Mouse (Mus musculus): ENCODE results near the gene Rgs3. TPM values are rescaled to one million over a fixed set of nuclear protein-coding genes. Genes with fewer than 3 reads are reported as not detected.

The Rgs3 gene
- total RNA-seq, 2 experiments from 2014 or later: 27.9 to 31.2 TPM

DNA sequence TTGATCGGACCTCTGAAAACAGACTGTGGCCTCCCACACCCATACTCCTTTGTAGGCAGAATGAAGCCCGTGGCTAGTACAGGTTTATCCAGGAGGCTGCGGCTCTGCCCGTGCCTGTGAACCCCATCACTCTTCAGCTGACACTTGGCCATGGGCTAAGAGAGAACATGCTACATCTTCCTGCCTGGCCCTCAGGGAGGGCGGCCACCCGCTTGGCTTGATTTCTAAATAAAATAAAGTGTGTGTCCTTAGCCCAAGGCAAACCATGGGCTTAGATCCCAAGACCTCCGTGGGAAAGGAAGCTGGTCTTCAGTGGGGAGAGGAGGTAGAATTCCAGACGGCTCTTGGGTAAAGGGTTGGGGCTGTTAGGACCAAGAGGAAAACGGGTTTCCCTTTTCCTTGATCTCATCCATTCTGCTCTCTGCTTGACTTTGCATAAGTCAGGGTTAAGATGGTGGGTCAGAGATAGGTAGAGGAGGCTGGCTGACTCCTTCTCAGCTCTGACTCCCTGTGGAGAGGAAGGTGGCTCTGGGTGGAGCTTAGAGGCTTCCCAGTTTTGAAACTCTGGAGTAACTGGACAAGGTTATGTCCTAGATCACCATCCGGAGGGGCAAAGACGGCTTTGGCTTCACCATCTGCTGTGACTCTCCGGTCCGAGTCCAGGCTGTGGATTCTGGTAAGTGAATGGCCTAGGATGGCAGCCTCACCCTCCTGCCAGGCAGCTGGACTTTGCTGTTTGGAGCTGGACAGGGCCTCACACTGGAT is 63.8 kb downstream of the Rgs3 start:
- DNase-seq (ENCODE audit: low spot score): no peak
- intact Hi-C loops (cut with DNase I): loop anchor here (2.0 to 5.0 kb wide), 2 partner anchors 17 to 74 kb away; no protein-coding TSS in a partner anchor

DNA sequence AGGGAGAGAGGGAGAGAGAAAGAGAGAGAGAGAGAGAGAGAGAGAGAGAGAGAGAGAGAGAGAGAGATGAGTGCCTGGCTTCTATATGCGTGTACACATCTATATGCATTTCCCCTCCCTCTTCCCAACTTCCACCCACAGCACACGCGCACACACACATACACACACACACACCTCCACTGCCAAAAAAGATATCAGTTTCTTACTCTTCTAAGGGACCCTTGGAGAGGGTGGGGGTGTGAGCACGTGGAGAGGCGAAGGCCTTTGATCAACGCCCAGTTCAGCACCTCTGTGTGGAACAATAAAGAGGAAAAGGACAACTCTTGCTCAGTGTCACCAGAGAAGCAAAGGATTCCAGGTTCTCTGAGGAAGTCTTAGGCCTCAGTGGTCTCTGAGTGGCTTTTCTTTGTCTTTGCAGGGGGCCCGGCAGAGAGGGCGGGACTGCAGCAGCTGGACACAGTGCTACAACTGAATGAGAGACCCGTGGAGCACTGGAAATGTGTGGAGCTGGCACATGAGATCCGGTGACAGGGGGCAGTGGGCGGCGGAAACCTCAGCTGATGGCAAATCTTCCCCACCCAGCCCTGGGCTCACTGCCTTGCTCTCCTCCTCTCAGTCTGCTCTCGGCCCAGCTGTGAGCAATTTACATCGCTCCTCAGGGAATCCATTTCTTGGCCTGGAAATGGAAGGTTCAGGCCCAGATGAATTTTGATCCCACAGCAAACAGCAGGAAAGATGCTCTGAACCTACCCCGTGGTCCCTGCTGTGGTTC is 65.2 kb downstream of the Rgs3 start:
- DNase-seq (ENCODE audit: low spot score): no peak
- intact Hi-C loops (cut with DNase I): loop anchor here (5.0 kb wide), 1 partner anchor 72 kb away; no protein-coding TSS in a partner anchor

DNA sequence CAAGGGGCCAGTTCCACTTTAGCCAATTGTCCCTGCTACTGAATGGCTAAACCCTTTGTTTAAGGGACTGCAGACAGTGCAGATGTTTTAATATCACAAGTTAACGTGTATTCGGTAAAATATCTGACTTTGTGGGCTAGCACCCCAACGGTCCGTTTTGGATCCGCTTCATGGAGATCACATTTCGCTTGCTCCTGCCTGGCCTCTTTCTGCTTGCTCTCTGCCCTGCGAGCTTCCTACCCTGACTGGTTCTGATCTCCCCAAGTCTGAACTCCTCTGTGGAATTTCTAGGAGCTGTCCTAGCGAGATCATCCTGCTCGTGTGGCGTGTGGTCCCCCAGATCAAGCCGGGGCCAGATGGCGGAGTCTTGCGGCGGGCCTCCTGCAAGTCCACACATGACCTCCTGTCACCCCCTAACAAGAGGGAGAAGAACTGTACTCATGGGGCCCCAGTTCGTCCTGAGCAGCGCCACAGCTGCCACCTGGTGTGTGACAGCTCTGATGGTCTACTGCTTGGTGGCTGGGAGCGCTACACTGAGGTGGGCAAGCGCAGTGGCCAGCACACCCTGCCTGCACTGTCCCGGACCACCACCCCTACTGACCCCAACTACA is 65.9 kb downstream of the Rgs3 start:
- intact Hi-C loops (cut with DNase I): no loop called here
- no peak for DNase-seq (ENCODE audit: low spot score)

DNA sequence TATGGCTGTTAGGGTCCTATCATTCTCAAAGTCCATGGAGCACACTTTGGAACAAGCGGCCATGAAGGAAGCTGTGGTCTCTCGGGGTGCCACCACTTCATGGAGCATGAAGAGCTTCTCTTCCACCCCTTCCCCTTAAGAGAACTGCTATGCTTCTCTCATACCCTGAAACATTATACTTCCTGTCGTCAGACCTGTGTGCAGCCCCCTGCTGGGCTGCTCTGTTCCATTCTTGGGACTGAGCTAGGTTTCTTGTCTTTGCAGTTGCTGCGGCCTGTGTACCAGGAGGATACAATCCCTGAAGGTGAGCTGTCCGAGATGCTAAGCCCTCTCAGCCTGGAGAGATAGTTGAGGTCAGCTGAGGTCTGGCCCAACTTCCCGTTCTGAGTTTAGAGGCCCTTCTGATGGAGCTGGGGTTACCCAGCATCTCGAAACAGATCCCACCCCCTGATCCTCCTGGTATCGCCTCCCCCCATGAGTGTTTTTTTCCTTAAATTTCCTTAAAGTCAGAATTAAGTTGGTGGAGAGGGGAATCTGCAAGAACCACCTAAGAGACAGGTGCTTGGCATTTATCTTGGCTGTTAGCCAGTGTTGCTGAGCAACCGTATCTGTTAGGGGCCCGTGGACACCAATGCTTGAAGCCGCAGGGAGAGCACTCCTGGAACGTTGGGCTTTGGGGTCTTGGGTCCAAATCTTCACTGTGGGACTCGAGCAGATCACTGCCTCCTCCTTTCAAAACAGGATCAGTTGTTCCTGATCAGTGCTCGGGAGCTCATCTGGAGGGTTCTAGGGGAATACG is 66.8 kb downstream of the Rgs3 start:
- DNase-seq (ENCODE audit: low spot score): no peak
- intact Hi-C loops (cut with DNase I): no loop called here

DNA sequence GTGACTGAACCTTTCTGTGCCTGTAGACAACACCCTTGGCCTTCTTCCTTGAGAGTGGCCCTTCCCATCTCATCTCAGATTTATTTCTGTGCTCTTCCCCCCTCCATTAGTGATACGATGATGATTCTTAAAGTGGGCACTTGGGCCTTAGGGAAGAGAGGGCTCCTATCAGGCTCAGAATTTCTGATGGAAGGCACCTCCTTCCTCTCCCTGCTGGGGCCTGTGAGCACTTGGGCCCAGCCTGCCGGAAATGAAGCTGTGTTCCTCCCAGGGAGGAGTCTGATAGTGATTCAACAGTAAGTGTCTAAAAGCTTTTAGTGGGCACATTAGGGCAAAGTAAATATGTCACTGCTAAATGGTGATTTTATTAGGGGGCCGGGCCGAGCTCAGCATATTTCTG is 67.7 kb downstream of the Rgs3 start:
- DNase-seq (ENCODE audit: low spot score): no peak
- intact Hi-C loops (cut with DNase I): no loop called here

DNA sequence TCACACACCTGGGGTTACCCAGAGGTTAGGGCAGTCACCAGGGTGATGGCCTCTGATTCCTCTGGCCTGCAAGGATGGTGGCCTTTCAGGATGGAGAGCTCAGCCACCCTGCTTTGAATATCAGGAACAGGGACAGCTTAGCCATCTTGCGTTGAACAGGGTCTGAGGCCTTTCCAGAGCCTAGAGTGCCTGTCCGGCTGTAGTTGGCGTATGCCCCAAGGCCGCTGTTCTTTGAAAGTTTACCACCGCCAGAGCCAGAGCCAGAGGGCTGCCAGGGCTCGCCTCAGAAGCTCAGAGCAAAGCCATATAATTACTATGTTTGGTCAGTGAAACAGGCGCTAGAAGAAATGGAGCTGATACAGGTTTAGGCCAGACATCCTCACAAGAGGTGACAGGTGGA is 68.9 kb downstream of the Rgs3 start:
- no peak for DNase-seq (ENCODE audit: low spot score)
- intact Hi-C loops (cut with DNase I): no loop called here

DNA sequence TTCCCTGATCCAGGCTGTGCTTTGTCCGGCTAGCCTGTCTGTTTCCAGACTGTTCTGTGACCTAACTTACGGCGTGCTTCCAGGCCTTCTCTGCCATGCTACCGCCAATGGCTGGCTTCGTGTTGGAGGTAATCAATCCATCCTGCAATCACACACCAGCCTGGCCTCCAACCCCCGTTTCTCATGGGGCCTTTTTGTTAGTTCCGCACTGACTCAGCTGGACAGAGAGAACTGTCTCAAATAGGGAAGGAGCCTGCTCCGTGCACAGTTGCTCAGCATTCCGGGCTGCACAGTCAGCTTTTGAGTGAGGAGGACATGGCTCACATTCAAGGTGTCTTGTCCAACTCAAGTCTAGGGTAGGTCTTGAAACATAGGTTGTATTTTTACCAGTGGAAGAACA is 69.8 kb downstream of the Rgs3 start:
- intact Hi-C loops (cut with DNase I): no loop called here
- no peak for DNase-seq (ENCODE audit: low spot score)

DNA sequence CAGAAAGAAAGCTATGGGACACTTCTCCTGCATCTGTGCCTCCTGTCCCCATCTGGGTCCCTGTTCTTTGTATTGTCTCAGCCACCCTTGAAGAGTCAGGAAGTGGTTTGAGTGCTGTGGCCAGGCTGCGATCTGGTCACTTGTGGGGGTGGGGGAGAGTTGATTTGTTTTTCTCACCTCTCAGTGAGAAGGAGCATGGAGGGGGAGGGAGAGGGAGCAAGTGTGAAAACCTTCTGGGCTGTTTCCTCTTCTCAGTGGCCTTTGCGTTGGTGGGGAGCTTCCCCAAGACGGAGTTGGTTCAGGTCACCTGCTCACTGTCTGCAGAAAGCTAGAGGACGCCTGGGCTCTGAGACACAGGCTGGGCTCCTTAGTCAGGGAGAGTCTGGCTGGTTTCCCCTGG is 70.3 kb downstream of the Rgs3 start:
- intact Hi-C loops (cut with DNase I): no loop called here
- no peak for DNase-seq (ENCODE audit: low spot score)

DNA sequence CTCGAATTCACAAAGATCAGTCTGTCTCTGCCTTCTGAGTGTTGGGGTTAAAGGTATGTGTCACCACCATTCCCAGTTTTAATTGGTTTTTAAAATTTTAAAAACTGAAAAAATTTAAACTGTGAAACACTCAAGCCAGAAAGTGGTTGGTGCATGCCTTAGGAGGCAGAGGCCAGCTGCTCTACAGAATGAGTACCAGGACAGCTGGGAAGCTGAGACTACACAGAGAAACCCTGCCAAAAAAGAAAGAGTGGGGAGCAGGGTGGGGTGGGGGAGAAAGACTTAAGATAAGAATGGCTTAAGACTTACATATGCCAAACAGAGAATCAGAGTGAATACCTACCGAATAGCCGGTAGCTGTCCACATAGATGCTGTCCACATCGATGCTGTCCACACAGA is 73.6 kb downstream of the Rgs3 start:
- intact Hi-C loops (cut with DNase I): no loop called here
- no peak for DNase-seq (ENCODE audit: low spot score)

DNA sequence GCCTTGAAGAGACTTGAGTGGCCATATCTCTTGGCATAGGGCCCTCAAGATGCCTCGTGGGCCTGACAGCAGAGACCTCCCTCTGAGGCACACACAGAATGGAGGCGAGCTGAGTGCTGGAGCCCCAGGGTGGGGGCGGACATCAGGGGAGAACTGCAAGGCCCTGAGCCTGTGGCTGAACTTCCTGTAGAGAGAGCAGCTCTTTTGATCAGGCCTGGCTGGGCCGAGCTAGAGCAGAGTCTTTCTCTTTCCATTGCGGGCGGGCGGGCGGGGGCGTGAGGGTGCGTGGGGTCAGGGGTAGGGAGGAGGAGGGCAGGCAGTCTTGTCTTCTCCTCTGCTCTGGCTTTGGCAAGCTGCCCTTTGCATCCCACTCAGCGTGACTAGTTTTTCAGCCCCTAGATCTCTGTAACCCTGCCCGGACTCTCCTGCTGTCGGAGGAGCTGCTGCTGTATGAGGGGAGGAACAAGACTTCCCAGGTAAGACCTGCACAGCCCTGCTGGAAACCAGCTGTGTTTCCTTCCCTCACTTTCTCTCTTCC is 74.5 kb downstream of the Rgs3 start:
- no peak for DNase-seq (ENCODE audit: low spot score)
- intact Hi-C loops (cut with DNase I): no loop called here

DNA sequence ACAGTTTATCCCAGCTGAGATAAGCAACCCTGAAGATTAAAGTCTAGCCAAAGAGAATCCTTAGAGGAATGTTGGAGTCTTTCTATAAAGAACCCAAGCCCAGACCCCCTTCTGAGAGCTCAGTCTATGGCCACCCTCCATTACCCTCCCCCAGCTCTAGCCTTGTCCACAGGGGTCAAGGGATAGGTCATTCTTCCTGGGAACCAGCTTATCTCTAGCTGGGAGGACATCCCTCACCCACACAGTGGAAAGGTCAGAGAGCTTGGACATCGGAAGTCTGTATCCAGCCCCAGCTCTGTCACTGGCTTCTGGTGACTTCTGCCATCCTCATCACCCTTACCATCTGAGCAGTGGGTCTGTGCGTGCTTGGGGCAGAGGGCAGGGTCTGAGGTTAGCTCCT is 75.2 kb downstream of the Rgs3 start:
- DNase-seq (ENCODE audit: low spot score): no peak
- intact Hi-C loops (cut with DNase I): no loop called here

DNA sequence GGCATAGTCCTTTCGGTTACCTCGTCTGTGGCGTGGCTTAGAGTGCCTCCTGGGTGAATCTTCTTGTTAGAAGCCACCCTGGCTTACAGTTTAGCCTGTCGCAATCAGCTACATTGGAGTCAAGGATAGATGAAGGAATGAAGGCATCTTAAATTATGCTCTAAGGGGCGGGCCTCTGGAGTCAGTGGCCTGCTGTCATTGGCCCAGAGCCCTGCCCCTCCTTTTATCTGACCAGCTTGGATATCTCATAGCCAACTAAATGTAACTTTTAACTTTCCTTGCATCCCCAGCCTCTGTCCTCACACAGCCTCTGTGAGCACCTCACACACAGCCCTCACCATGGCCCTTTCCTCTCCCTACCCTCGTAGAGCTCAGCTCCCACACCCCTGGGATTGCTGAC is 76.4 kb downstream of the Rgs3 start:
- DNase-seq (ENCODE audit: low spot score): no peak
- intact Hi-C loops (cut with DNase I): no loop called here

DNA sequence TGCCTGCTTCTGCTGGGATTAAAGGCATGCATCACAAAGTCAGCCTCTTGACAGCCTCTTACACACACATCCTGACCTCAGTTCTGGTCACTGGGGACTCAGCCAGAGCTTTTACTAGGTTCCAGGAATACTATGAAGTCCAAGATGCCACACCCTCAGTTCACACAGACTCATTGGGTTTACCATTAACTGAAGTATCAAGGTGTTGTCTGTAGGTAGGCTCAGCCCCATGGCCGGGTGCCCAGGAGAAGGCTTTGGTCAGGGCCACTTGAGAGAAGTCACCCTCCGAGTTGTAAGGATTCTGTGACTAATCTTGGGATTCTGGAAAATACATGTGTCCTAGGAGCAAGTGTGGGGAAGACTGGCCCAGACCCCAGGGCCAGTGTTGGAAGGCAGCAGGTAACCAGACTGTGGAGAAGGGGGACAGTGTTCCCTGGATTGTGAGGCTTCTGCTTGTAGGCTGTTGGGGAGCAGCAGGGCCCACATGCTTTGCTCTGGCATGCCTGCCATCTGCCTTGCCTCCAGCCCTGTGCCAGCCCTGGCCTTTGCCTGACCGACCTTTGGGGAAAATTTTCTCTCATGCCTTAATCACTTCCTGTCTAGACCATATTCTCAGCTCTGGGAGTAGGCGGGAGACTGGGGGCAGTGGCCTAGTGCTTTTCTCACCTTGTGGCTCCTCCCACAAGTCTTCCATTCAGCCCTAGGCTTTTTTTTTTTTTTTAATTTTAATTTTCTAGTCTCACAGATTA is 78.4 kb downstream of the Rgs3 start:
- DNase-seq (ENCODE audit: low spot score): no peak
- intact Hi-C loops (cut with DNase I): no loop called here

DNA sequence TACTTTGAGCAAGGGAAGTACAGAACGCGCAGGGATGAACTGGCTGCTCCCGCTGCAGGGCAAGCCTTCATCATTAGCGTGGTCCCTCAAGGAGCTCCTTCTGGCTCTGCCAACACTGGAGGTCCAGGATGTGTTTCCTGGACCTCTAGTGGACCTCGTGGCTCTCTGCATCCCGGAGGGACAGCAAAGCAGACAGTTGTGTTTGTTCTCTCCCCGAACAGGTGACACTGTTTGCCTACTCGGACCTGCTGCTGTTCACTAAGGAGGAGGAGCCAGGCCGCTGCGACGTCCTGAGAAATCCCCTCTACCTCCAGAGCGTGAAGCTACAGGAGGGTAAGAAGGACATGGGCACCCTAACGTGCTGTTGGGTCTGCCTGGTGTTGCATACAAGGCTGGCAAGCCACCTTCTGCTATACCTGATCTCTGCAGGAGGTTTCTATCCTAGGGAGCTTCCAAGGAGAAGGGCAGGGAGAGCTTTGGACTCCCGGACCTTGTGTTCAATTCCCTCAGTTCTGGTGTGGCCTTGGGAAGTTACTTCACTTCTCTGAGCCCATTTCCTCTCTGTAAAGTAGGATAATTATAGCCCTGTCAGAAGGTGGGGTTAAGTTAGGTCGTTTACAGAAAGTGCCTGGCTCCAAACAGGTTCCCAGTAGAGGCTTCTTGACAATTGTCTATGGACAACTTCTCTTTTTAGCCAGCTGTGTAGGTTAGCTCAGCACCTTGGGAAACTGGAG is 81.0 kb downstream of the Rgs3 start:
- no peak for DNase-seq (ENCODE audit: low spot score)
- intact Hi-C loops (cut with DNase I): loop anchor here (2.0 kb wide), 2 partner anchors 18 to 52 kb away; no protein-coding TSS in a partner anchor

DNA sequence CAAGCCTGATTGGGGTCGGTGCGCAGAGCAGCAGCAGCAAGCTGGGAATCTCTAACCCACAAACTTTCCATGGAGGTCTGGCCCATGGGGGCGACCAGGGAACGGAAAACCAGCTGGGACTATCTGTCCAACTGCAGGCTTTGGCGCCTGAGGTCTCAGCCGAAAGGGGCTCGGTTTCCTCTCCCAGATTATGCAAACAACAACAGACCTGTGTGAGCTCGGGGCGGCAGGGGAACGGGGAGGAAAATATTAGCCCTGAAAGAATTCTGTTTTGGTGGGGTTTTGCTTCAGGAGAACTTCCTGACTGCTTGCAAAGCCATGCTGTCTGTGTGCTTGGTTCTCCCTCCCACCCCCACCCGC is 81.6 kb downstream of the Rgs3 start:
- intact Hi-C loops (cut with DNase I): loop anchor here (2.0 kb wide), 2 partner anchors 18 to 52 kb away; no protein-coding TSS in a partner anchor
- DNase-seq (ENCODE audit: low spot score): peak; percentile 58

DNA sequence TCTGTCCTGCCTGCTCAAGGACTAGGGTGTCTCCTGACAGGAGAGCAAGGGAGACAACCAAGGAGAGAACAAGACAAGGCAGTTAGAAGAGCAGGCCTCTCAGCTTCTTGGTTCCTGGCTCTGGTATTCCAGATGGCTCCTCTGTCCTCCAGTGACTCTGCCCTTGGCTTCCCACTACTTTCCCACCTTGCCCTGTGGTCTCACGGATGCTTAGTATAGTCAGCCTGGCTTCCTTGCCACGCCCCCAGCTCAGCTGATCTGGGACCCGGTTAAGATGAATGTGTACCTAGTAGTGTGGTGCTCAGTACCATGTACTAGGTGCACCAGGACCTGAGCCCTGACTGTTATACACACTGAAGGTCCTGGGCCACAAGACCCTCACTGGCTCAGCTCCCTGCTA is 82.0 kb downstream of the Rgs3 start:
- intact Hi-C loops (cut with DNase I): loop anchor here (2.0 kb wide), 2 partner anchors 19 to 51 kb away; no protein-coding TSS in a partner anchor
- DNase-seq (ENCODE audit: low spot score): no peak

DNA sequence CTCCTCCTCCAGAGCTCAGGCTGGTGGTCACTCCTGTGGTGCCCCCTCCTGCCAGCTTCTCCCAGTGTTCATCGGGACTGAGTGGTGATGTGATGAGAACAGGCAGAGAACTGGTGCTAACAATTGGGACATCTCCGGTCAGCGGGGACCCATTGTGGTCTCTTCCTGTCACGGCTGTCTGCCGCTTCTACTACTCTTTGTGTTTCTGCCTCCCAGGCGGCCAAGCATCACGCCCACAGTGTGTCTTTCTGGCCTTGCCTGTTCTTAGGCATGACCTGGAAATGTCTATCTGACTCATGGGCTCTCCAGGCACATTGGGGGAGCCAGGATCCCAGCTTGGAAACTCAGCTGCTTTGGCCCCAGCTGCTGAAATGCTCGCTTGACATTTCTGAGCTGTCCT is 83.8 kb downstream of the Rgs3 start:
- DNase-seq (ENCODE audit: low spot score): peak; percentile 67
- intact Hi-C loops (cut with DNase I): no loop called here

DNA sequence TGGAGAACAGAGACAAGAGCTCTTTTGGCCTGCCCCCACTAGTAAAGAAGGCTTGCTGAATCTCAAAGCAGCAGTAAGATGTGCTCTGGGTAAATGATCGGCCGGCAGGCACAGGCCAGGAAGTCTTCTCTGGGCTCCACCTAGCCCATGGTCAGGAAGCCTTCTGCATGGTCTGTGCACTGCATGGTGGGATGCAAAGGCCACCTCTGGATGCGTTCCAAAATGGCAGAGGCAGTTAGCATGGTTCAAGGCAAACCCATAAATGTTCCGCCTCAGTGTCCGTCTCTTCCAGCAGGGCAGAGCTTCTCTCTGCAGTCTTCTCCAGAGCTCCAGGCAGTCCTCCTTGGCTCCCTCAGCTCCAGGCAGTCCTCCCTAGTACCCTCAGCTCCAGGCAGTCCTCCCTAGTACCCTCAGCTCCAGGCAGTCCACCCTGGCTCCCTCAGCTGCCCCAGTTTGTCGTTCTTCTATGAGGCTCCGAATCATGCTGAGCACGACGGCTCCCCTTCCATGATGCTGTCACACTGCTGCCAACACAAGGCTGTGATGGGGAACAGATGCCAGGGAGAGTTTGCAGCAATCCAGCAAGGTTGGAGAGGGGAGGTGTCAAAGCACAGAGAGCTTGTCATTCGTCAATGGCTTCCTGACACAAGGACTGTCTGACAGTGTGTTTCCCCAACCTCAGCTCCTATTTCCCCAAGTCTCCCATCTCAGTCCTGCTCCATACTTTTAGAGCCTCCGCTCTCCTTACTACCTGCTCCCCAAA is 84.6 kb downstream of the Rgs3 start:
- intact Hi-C loops (cut with DNase I): no loop called here
- no peak for DNase-seq (ENCODE audit: low spot score)

Data from heart, postnatal 25 days (tissue).